Mouse (Mus musculus) ES-Bruce4 (cell line): ENCODE results near the gene Rasgef1b.

Experiments
- CTCF ChIP-seq: IDR thresholded peaks from one replicate; pipeline ENCODE4 v1.8.1; 2011; ENCODE audit warnings: low read depth, low read length
- EP300 ChIP-seq: IDR thresholded peaks from 2 replicates; pipeline ENCODE4 v1.6.1; 2011; ENCODE audit warnings: low read depth, low read length; ENCODE audit not compliant: insufficient read depth
- POLR2A ChIP-seq: IDR thresholded peaks from one replicate; pipeline ENCODE4 v1.8.1; 2011; ENCODE audit warnings: low read length; ENCODE audit not compliant: insufficient read depth

- TF ChIP-seq EP300 (no peak), POLR2A (no peak), CTCF (no peak)
Observed at GRCm38 (mm10) chr5:99451939-99452338, 276.9 kb downstream of the Rasgef1b start.
